Mouse (Mus musculus): ENCODE results near the gene Ism1.
A peak's percentile ranks its signal among the peaks of the same experiment; 100 is the strongest.

Ism1 gene

DNA sequence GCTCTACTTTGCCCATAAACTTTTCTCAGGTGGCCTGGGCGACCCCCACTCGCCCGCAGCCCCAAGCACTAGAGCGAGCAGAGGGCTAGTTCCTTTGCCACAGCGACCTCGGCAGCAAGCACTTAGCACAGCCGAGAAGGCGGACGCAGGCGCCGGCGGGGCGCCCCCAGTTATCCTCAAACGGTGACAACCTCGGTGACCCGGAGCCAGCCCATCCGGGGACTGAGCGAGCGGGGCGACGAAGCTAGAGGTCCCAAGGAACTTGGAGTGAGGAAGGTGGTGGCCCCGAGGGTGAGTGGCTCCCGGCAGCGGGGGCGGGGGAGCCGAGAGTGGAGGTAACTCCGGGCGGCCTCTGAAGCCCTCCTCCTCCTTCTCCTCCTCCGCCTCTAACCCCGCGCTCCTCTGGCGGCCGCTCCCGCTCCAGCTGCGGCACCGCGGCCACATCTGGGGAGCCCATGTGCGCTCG is at the start of gene Ism1:
Gene Ism1, plus strand, starts transcription at position 370 of the 466 bp plus-strand sequence.
- peak; percentile 43 for DNase-seq (ENCODE audit: low read depth, low spot score)

DNA sequence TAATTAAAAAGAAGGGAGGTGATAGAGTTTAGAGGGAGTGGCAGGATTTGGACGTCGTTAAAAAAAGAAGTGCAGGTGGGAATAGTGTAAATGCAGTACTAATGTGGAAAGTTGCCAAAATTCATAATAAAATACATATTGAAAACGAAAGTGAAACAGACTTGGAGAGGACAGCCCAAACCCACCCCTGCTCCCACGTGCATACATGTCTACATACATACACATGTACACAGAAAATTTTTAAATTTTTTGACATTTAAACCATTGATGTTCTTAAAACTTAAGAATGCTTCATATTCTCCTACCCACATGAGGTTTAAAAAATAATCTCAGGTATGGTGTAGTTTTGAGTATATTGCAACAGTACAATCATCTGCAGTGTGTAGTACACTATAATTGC is 49.2 kb upstream of the Ism1 start:
- no peak for DNase-seq (ENCODE audit: low read depth, low spot score)

DNA sequence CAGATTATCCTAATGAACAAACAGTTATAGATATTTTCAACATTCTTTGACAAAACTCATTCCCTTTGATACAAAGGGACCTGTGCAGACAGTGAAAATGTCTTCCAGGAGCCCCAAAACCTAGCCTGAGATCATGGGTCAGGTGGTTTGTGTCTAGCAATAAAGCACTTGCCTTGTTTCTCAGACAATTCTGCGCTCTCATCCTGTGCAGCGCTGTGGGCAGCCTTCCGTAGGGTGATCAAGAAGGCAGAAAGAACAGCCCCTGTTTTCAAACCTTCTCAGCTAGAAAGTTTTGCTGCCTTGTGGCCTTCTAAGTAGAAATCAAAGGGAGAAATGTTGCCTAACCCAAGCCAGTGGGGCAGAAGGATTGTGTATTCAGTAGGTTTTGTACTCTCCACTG is 48.3 kb upstream of the Ism1 start:
- DNase-seq (ENCODE audit: low read depth, low spot score), result no peak

DNA sequence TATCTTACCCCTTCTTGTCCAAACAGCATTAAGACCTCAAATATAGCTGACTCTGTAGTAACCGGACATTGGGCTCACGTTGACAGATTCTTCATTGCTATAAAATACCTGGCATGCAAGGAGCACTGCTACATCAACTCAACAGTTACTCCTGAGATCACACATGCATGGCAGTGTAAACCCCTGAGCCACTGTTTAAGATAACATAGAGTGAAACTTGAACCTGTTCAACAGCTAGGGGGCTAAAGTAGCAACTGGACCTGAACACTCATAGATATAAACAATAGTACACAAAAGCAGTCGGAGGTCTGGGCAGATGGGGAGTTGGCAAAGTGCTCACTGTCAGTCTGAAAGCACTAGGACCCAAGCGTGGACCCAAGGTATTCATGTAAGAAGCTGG is 43.5 kb upstream of the Ism1 start:
- DNase-seq (ENCODE audit: low read depth, low spot score), result no peak

DNA sequence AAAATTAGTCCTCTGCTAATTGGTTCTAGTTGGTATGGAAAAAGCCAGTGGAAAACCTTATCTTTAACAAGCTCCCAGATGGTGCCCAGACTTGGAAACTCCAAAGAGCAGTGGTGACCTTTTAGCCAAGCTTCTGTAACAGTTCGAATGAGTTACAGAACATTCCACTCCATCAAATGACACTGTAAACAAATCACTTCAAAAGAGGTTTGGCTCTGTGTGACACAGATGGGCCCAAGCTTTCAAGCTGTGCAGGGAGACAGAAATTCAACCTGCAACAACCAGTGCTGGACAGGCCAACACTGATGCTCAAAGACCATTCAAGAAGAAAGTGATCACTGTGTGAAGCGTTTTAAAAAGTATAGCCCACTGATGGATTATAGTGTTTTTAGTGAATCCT is 40.1 kb upstream of the Ism1 start:
- DNase-seq (ENCODE audit: low read depth, low spot score), result no peak

DNA sequence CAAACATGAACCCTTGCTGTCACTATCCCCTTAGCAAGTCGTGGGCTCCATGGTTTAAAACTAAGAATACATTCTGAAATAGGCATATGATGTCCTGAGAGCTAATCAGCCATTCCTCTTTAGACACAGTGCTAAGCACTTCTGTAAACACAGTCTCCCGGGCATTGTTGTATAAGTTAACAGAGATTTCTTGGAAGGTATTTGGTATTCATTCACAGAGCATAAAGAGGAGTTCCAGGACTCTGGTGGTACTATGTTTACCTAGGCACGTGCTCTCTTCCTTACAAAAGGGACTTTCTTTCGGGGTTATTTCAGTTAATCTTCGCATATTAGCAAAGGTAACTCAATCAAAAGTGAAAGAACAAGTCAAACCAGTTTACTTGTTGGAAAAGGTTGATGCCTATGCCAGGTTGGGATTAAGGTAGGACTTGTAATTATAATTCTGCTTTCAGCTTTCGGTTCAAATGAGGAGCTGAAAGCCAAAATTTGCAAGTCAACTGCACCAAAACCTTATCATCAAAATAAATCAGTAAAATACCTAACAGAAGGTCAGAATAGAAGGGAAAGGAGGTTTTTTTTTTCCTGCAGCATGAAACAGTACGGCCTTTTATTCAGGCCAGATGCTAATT is 36.1 kb upstream of the Ism1 start:
- no peak for DNase-seq (ENCODE audit: low read depth, low spot score)

DNA sequence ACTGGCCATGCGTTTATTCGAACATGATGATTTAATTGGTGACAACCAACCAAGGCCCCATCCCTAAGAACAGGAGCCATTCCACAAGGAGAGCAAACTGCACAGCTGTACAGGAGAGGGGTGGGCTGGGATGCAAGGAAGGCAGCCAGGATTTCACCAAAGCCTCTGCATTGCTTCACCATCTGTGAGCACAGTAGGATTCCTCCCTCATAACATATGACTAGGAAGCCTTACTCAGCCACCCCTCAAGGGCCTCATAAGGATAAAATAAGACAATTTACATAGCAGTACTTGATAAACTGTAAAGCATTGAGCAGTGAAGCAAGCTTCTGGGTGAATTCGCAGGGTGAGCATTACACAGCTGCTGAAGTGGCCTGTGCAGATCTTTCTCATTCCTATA is 28.5 kb upstream of the Ism1 start:
- no peak for DNase-seq (ENCODE audit: low read depth, low spot score)

DNA sequence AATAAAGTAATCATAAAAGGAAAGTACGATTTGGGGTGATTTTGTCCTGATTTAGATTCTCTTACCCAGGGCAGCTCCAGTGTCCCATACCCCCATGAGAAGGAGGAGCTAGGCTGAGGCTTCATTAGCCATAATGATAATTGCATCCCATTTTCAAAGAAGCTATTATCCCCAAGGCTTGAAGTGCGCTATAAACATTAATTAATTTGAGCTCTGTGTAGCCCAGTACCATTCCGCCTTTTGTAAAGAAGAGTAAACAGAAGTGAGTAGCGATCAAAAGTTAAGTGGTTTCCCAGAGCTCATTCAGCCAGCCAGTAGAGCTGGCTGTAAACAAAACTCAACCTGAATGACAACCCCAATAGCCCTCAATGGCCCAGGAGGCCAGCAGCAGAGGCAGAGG is 21.2 kb upstream of the Ism1 start:
- DNase-seq (ENCODE audit: low read depth, low spot score), result no peak

DNA sequence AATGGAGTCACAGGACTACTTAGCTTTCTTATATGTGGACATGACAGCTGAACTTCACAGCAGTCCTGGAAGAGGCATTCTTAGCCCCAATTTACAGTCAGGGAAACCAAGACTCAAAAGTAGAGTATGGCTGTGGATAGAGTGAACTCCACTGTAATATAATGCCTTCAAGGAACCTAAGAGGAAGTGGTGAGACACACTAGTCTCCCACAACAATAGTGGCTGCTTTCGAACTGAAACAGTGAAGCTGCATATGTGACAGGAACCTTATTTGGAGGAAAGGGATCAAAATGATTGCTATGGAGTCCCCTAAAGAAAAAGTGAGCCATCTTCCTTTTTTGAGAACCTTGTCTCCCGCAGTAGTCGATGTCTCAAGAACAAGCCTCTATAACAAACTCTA is 6.1 kb upstream of the Ism1 start:
- no peak for DNase-seq (ENCODE audit: low read depth, low spot score)

DNA sequence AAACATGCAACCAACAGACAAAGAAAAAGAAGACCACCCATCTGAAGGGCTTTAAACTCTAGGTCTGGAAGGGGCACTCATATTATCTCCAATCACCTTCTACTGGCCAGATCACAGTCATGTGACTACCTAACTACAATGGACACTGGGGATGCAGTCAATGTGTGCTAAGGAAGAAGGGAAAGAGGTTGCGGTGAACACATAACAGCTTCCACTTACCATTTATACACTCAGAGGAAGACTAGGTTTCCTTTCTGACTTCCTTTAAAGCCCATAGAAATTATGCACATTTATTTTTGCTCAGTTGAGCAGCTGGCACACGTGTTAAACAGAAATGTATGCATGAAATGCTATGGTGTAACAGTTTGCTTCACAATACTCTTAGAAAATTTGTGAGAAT is 5.6 kb upstream of the Ism1 start:
- no peak for DNase-seq (ENCODE audit: low read depth, low spot score)

DNA sequence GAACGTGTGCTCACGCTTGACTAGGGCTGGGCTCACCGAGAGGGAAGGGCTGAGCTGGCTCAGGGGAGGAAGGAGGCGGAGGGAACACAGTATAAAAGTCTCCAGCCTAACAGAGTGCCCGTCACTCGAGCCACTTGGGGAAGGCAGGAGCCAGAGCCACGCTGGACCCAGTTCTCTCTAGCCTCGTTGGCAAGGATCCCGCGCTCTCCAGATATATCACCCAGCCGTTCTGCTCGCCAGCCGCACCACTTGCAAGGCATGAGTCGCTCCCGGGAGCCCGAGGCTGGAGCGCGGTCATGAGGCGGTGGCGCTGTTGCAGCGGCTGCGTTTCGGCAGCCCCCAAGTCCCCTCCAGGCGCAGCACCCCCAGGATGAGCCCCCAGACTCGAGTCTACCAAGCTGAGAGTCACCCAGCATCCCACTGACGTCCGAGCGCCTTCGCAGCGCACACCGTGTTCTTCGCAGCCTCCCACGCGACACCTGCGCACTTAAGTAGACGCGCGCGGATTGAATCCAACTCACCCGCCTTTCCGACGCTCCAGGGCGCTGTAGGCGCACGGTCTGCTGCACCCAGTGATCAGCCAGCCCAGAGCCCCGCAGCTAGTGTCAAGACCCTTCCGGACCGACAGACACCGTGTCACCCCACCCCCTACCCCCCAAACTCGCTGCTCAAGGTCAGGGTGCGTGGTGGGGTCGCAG is 764 bp upstream of the Ism1 start:
- peak; percentile 66 for DNase-seq (ENCODE audit: low read depth, low spot score)

DNA sequence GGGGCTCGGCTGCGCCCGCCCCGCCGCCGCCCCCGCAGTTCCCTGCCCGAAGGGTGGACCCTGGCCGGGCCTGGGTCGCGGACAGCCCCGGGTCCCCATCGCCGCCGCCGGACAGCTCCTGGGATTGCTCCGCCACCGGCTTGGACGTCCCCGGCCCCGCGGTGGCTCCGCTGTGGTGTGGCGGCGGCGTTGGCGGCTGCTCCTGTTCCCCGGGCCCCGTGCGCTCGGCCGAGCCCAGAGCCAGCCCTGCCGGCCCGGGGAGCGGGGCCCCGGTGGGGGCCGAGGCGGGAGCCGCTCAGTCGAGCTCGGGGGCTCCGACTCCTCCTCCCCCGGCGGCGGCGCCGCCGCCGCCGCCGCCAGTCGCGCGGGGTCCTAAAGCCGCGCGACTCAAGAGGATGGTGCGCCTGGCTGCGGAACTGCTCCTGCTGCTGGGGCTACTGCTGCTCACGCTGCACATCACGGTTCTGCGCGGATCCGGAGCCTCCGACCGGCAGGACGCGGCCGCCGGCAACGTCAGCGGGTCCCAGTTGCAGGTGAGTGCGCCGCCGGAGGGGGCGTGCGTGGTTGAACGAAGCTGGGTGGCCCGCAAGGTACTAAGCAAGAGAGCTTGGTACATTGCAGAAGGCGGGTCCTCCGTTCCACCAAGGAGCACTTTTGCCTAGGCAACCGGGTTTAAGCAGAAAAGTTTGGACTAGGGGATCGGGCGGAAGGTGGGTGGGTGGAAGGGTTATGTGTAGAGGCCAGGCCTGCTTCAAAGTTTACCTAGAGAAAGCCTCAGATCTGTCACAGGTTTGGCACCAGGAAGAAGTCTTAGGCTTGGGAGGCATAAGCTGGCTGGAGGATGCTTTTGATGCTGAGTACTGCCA is 530 bp downstream of the Ism1 start:
- peak; percentile 73 for DNase-seq (ENCODE audit: low read depth, low spot score)

DNA sequence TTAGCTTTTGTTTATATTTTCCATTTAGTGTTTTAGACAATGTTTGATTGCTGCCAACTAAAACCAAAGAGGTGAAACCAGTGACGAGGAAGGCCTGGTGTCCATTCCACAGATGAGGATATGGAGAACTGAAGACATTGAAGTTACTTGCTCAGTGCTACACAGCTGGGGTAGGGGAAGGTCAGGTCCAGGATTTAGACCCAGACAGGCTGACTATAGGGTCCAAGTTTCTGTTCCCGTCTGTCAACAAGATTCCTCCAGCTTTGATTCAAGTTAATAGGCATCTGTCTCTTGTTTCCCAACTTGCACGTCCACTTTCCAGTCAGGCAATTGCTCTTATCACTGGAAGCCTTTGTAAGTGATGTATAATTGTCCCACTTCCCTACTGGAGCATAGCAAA is 4.6 kb downstream of the Ism1 start:
- no peak for DNase-seq (ENCODE audit: low read depth, low spot score)

DNA sequence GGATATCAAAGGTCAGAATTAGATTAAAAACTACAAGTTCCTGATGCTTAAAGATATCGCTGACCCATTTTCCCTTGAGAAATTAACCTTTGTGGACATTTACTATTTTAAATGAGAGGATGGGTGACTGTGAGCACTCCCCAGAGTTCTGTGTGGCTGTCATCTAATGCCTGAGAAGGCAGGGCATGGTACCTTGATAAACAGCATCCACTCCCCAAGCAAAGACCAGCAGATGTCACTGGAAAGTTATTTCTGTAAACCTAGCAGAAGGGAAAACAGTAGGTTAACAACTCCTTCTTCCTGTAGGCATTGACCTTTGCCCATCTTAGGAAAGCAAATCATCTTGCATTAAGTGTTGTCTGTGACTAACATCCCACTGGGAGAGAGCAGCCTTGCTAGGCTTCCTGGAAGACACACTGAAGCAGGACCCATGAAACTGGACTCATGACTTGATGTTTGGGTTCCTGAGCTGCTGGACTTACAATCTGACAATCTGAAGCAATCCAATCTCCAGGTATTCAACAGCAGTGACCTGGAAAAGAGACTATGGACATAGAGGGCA is 11.5 kb downstream of the Ism1 start:
- no peak for DNase-seq (ENCODE audit: low read depth, low spot score)

DNA sequence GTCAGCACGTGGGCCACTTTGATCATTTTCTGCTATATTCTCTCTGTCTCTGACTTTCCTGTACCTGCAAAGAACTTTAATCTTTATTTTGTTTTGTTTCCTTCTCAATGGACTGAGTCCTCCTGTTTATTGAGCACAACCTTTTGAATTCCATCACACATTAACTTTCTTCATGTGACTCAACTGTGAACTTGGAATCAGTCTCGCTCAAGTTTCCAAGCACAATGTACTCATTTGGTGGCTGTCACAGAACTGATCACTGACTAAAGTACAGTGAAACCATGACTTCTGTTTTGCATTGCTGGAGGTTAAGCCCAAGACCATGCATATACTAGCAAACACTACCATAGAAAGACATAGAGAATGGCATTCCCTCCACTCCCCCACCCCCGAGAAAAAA is 15.5 kb downstream of the Ism1 start:
- DNase-seq (ENCODE audit: low read depth, low spot score), result no peak

DNA sequence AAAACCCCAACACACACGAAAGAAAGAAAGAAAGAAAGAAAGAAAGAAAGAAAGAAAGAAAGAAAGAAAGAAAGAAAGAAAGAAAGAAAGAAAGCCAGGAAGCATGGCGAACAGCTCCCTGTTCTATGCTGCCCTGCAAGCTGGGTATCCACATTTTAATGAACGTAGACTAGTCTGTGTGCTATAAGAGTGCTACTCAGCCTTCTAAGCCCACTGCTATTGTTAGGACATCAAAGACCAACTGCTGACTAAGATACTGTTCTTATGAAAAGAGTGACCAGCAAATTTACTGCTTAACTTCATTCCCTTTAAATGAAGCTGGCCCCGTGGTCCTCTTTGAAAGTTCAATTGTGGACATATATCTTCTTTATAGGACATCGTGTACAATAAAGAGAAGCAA is 16.7 kb downstream of the Ism1 start:
- no peak for DNase-seq (ENCODE audit: low read depth, low spot score)

DNA sequence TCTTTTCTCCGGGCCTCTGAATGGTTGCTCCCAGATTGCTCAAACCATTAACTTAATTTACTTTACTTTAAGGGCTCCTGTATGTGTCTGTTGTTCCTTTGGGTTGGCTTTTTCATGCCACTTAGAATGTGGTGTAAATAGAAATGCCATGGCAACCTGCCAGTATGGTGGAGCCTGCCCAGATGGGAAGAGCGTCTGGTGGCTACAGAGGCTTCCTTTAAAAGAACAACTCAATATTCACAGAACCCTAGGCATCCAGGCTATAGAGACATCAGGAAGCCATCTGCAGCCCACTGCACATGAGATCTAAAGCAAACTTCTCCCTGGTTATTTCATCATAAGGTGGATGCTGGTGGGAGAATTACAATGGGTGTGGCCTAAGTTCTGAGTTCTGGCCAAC is 18.6 kb downstream of the Ism1 start:
- no peak for DNase-seq (ENCODE audit: low read depth, low spot score)

DNA sequence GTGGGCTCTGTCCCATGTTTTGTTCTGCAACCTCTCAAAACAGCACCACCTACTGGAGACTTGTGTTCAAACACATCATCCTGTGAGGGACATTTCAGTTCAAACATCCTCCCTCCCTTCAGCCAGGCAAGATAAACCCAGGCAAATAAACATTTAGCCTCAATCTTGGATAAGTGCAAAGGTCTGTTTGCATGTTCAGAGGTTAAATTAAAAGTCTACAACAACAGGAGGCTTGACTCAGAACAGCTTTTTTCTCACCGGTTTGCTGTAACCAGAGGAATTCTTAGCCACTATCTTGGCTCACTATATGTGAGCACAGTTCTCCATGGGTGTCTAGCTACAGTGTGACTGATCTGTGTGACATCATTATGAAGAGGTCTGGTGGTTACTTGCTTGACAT is 22.6 kb downstream of the Ism1 start:
- no peak for DNase-seq (ENCODE audit: low read depth, low spot score)

DNA sequence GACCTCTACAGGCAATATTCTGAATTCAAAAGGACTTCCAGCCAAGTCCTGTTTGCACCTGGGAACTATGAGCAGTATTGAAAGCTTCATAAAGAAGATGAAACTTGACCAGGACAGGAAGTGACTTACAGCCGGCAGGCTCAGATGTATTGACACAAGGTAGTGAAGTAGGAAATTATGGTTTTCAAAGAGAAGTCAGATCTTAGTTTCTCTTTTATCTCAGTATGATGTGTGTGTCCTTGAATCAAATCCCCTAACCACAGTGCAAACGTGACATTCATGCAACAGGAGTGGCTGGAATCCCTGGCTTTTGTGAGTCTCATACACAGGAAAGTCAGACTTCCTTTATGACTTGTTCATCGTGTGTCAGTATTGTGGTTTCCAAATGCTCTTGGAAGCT is 27.0 kb downstream of the Ism1 start:
- DNase-seq (ENCODE audit: low read depth, low spot score), result no peak

DNA sequence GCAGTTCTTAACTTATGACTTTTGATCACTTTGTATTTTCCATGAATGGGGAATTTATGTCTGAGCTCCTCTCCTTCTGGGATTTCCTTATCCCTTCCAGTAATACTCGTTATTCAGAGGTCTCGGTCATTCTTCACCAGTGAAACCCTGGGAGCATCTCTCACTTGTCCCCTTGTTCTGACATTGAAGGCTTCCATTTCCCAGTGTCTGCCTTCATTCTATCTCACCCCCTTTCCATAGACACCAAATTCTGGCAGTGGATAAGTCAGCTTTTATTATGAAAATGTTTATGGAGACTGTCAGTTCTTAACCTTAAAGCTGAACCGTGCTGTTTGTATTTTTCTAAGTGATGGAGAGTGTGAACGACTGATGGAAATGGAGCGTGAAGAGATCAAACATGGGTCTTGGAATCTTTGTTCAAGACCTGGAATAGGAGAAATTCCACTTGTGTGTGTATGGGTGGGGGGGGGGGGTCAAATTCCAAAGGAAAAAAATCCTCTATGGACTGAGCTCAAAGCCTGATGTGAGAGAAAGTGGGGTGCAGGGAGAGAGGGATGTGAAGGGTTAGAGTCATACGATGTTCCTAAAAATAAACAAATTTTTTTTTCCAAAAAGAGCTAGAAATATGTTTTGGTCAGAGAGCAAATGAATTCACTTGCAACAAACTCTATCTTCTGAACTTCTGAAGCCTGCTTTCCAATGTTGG is 30.4 kb downstream of the Ism1 start:
- DNase-seq (ENCODE audit: low read depth, low spot score), result no peak

DNA sequence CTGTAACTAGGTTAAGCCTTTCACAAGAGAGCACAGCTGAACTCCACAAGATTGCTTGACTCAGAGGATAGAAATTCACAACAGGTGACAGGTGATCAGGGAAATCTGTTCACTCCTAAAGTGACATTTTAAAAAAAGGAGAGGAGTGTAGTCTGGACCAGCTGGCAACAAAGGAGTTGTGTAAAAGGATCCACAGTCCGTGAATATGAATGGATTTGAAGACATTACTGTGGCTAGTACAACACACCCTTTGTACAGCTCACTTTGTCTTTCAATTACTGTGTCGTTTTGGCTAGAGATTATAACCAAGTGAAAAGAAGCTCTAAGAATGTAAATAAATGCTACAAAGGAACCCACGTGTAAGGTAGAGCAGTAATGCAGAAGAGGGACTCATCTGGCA is 33.7 kb downstream of the Ism1 start:
- DNase-seq (ENCODE audit: low read depth, low spot score), result no peak

DNA sequence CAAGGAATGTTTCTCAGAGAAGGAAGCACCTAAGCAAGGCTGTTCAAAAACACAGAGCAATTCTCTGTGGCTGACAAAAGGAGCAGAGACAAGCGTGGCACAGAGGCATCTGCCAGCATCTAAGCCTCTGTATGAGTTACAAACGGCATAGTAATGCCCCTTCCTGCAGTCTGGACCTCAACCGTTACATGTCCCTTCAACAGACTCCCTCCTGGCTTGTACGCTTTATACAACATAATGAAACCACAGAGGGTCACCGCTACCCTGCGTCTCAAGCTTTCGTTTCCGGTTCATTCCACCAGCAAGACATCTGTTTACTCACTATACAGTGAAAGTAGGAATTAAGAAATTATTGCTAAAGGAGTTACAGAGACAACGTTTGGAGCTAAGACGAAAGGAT is 34.1 kb downstream of the Ism1 start:
- no peak for DNase-seq (ENCODE audit: low read depth, low spot score)
